ENCODE assay signal across 13 mouse cellular contexts in genomic region chr2:174870284-174870683, GRCm38 (mm10).
DNase-seq lines count a peak whose midpoint lies in the region; ATAC-seq and TF ChIP-seq lines count a peak whose summit lies in the region.
"Had no signal": no experiment of that assay in that cellular context is flagged by ENCODE, and none has a peak within 500 bp of the region (broad histone marks: within the 10 kb centered on the region; RNA-seq: fewer than 3 reads in every experiment).

No protein-coding gene starts in this region.

- no peak overlapping the region for H3K27ac ChIP-seq in heart, adult 2 months
- H3K27ac ChIP-seq in midbrain, embryonic 10.5 days (replicated peaks), result no peak overlapping the region
- no peak overlapping the region for H3K27ac ChIP-seq in midbrain, embryonic 16.5 days (ENCODE audit: low read length)
- peak overlapping the region; percentile 80; the same call in 1 of the 2 replicates for H3K27ac ChIP-seq in embryonic facial prominence, embryonic 15.5 days (replicated peaks)
- H3K27ac ChIP-seq: forebrain, embryonic 12.5 days; heart, embryonic 13.5 days; liver, embryonic 13.5 days; neural tube, embryonic 12.5 days had no signal

- H3K9me3 ChIP-seq in midbrain, embryonic 10.5 days (replicated peaks), result no peaks in the 10 kb centered on the region
- H3K9me3 ChIP-seq in midbrain, embryonic 16.5 days (replicated peaks; ENCODE audit: control insufficient read depth, low read length, poor library complexity, severe bottlenecking), result no peaks in the 10 kb centered on the region
- no peaks in the 10 kb centered on the region for H3K9me3 ChIP-seq in embryonic facial prominence, embryonic 15.5 days (replicated peaks)
- H3K9me3 ChIP-seq: forebrain, embryonic 12.5 days; heart, embryonic 13.5 days; liver, embryonic 13.5 days; neural tube, embryonic 12.5 days had no signal

- no peaks in the 10 kb centered on the region for H3K36me3 ChIP-seq in heart, adult 2 months (ENCODE audit: control insufficient read depth, insufficient read depth, low read length)
- H3K36me3 ChIP-seq in midbrain, embryonic 10.5 days, result no peaks in the 10 kb centered on the region
- H3K36me3 ChIP-seq in midbrain, embryonic 16.5 days (ENCODE audit: control insufficient read depth, insufficient read depth, low read length), result no peaks in the 10 kb centered on the region
- no peaks in the 10 kb centered on the region for H3K36me3 ChIP-seq in embryonic facial prominence, embryonic 15.5 days
- H3K36me3 ChIP-seq: forebrain, embryonic 12.5 days; heart, embryonic 13.5 days; liver, embryonic 13.5 days; neural tube, embryonic 12.5 days had no signal

- H3K27me3 ChIP-seq in heart, adult 2 months (ENCODE audit: control insufficient read depth, insufficient read depth, low read length), result no peaks in the 10 kb centered on the region
- no peaks in the 10 kb centered on the region for H3K27me3 ChIP-seq in midbrain, embryonic 10.5 days (ENCODE audit: low read depth, poor library complexity, severe bottlenecking)
- no peaks in the 10 kb centered on the region for H3K27me3 ChIP-seq in midbrain, embryonic 16.5 days (ENCODE audit: control insufficient read depth, insufficient read depth, low read depth, low read length)
- H3K27me3 ChIP-seq in embryonic facial prominence, embryonic 15.5 days, result no peaks in the 10 kb centered on the region
- H3K27me3 ChIP-seq: forebrain, embryonic 12.5 days; heart, embryonic 13.5 days; liver, embryonic 13.5 days; neural tube, embryonic 12.5 days had no signal

- TF ChIP-seq EP300 in heart, adult 2 months (IDR thresholded peaks at IDR 0.05; ENCODE audit: insufficient read depth, low read depth, low read length), result no peak

- peak; percentile 53 for TF ChIP-seq CTCF in heart, adult 2 months (IDR thresholded peaks at IDR 0.05)

- intact Hi-C loops in heart, adult 2 months (cut with DNase I), result no loop called here

- H3K9ac ChIP-seq in heart, adult 2 months (ENCODE audit: low read depth, low read length), result no peak overlapping the region
- H3K9ac ChIP-seq in midbrain, embryonic 16.5 days (ENCODE audit: low read depth, low read length), result no peak overlapping the region
- no peak overlapping the region for H3K9ac ChIP-seq in embryonic facial prominence, embryonic 15.5 days
- H3K9ac ChIP-seq: forebrain, embryonic 12.5 days; heart, embryonic 13.5 days; liver, embryonic 13.5 days; neural tube, embryonic 12.5 days had no signal

- no peak overlapping the region for H3K4me2 ChIP-seq in midbrain, embryonic 16.5 days (ENCODE audit: low read length)
- no peak overlapping the region for H3K4me2 ChIP-seq in embryonic facial prominence, embryonic 15.5 days (replicated peaks)
- H3K4me2 ChIP-seq: forebrain, embryonic 12.5 days; heart, embryonic 13.5 days; liver, embryonic 13.5 days; neural tube, embryonic 12.5 days had no signal

- H3K4me1 ChIP-seq in heart, adult 2 months (ENCODE audit: control insufficient read depth, insufficient read depth, low read length), result no peaks in the 10 kb centered on the region
- H3K4me1 ChIP-seq in midbrain, embryonic 10.5 days, result peaks cover 14% of the 10 kb centered on the region; the same call in 1 of the 2 replicates
- H3K4me1 ChIP-seq in midbrain, embryonic 16.5 days (ENCODE audit: control insufficient read depth, insufficient read depth, low read length), result peaks cover 2% of the 10 kb centered on the region; the same call in 1 of the 2 replicates
- H3K4me1 ChIP-seq in embryonic facial prominence, embryonic 15.5 days, result peaks cover 48% of the 10 kb centered on the region
- H3K4me1 ChIP-seq: liver, embryonic 13.5 days had no signal

- no peaks in the 10 kb centered on the region for H3K79me2 ChIP-seq in heart, adult 2 months (replicated peaks; ENCODE audit: control insufficient read depth, insufficient read depth, low read length)

- no peak for DNase-seq in heart, adult 2 months
- no peak for DNase-seq in heart, postnatal 4 days
- DNase-seq in midbrain, embryonic 10.5 days (ENCODE audit: low spot score), result peak; percentile 35
- DNase-seq in testis, postnatal 10 days (ENCODE audit: low spot score), result peak; percentile 60
- DNase-seq in layer of hippocampus, adult 8-10 months (ENCODE audit: low spot score in 2 of 2), result no peak
- no peak for DNase-seq in embryo, embryonic 11 days
- DNase-seq: adrenal gland, postnatal 25 days; liver, embryonic 13.5 days had no signal

- WGBS in heart, adult 2 months, result 76% methylated on average over 5 of the region's 5 CpGs
- WGBS in midbrain, embryonic 10.5 days, result 51% methylated on average over 5 of the region's 5 CpGs
- 62% methylated on average over 5 of the region's 5 CpGs for WGBS in midbrain, embryonic 16.5 days
- 70% methylated on average over 5 of the region's 5 CpGs for WGBS in embryonic facial prominence, embryonic 15.5 days

- no peak overlapping the region for H3K4me3 ChIP-seq in heart, adult 2 months
- no peak overlapping the region for H3K4me3 ChIP-seq in midbrain, embryonic 10.5 days
- no peak overlapping the region for H3K4me3 ChIP-seq in midbrain, embryonic 16.5 days (ENCODE audit: low read depth, low read length)
- H3K4me3 ChIP-seq in embryonic facial prominence, embryonic 15.5 days (replicated peaks), result no peak overlapping the region
- H3K4me3 ChIP-seq: forebrain, embryonic 12.5 days; heart, embryonic 13.5 days; liver, embryonic 13.5 days; neural tube, embryonic 12.5 days had no signal

- ATAC-seq in midbrain, embryonic 16.5 days, result no peak
- ATAC-seq in embryonic facial prominence, embryonic 15.5 days (ENCODE audit: insufficient number of reproducible peaks, low FRiP score, low TSS enrichment, low read depth), result no peak

- no peak for TF ChIP-seq POLR2A in heart, adult 2 months (IDR thresholded peaks at IDR 0.05; ENCODE audit: insufficient read depth, low read depth, low read length)

Comparison
In these comparisons a context has a peak if more than half of its experiments do, and no peak if none do; other contexts are left out.
1. DNase-seq: peak in midbrain, embryonic 10.5 days (single experiment) and testis, postnatal 10 days (single experiment); none in heart, adult 2 months (0 of 2), heart, postnatal 4 days (single experiment), layer of hippocampus, adult 8-10 months (0 of 2) and embryo, embryonic 11 days (single experiment).